Mouse (Mus musculus) skeletal muscle tissue, postnatal 0 days (tissue): Measurements from ENCODE around the gene Tubb2a. TPM values are rescaled to one million over a fixed set of nuclear protein-coding genes. Genes with fewer than 3 reads are reported as not detected.

ENCODE experiments used
- polyA plus RNA-seq: library from polyadenylated mRNA; unstranded; fragments of >200 nt; fragmentation: Nextera tagmentation; extraction: Ambion mirVana; gene quantifications from 2 replicates; pipeline ENCODE4 v1.2.1, GENCODE M21; 2015

Tubb2a gene
- polyA plus RNA-seq = 83.9 and 116 TPM in 2 replicates

GRCm38 (mm10) chr13:34077492-34078271, at the start of gene Tubb2a:
Gene Tubb2a (minus strand): TSS chr13:34078007.

GRCm38 (mm10) chr13:34037172-34038055, 40.4 kb downstream of the Tubb2a start, which contains the start of gene Bphl:
Gene Bphl (plus strand): TSS chr13:34037597.

Other genes starting within 250 kb of the Tubb2a start
- not detected in 2 replicates for gene Serpinb6e, start 234.6 kb downstream of the Tubb2a start, polyA plus RNA-seq
- 0.28 and 0.45 TPM in 2 replicates for gene Serpinb6c, start 172.3 kb downstream of the Tubb2a start, polyA plus RNA-seq
- 17.5 and 17.9 TPM in 2 replicates for gene Nqo2, start 113.3 kb downstream of the Tubb2a start, polyA plus RNA-seq
- gene Ripk1, start 75.6 kb downstream of the Tubb2a start, polyA plus RNA-seq = 6.3 and 8.0 TPM in 2 replicates
- gene Serpinb6a, start 75.2 kb downstream of the Tubb2a start, polyA plus RNA-seq = 63.8 and 73.4 TPM in 2 replicates
- gene Bphl, start 40.4 kb downstream of the Tubb2a start, polyA plus RNA-seq = 45.2 and 46.5 TPM in 2 replicates
- 21.6 and 23.6 TPM in 2 replicates for gene Tubb2b, start 52.5 kb upstream of the Tubb2a start, polyA plus RNA-seq
- gene Psmg4, start 85.0 kb upstream of the Tubb2a start, polyA plus RNA-seq = 61.6 and 61.9 TPM in 2 replicates